Mouse (Mus musculus): ENCODE data around the gene Myo1d.

GRCm38 (mm10) chr11:80483536-80484067 is 296.2 kb downstream of the Myo1d start:
- TF ChIP-seq EP300 (IDR thresholded peaks at IDR 0.05) (no peak), CTCF (IDR thresholded peaks at IDR 0.05) (no peak)
